Mouse (Mus musculus): ENCODE results near the gene Arhgap11a. TPM values are rescaled to one million over a fixed set of nuclear protein-coding genes. Genes with fewer than 3 reads are reported as not detected.
A peak's percentile ranks its signal among the peaks of the same experiment; 100 is the strongest.

The Arhgap11a gene
- polyA plus RNA-seq (2015; fragmentation: Nextera tagmentation; extraction: Ambion mirVana): 16.3 and 17.1 TPM in 2 replicates

- ATAC-seq (ENCODE audit: insufficient read depth): peak; percentile 98
- Histone ChIP-seq H3K4me2 (peak within 1 kb of the TSS; percentile 78), H3K27me3 (0 out of 2 replicates have a peak, but pooled peaks cover 2% of the 10 kb centered on the region), H3K9me3 (replicated peaks) (no peaks in the 10 kb centered on the region), H3K27ac (replicated peaks) (peak within 1 kb of the TSS; percentile 96), H3K9ac (peak within 1 kb of the TSS; percentile 93), H3K4me1 (replicated peaks) (peaks cover 23% of the 10 kb centered on the region), H3K4me3 (replicated peaks) (peak within 1 kb of the TSS; percentile 98), H3K36me3 (replicated peaks) (peaks cover 30% of the 10 kb centered on the region)
- WGBS (ENCODE audit: insufficient replicate concordance): under 1% methylated on average over 48 of the region's 48 CpGs
Observed at GRCm38 (mm10) chr2:113848245-113849121, at the start of gene Arhgap11a. Arhgap11a (minus strand) TSS chr2:113848661.

GRCm38 (mm10) chr2:113893385-113894122 lies 45.1 kb upstream of the Arhgap11a start:
- ATAC-seq (ENCODE audit: insufficient read depth): no peak
- no peaks in the 10 kb centered on the region for H3K9me3 ChIP-seq (replicated peaks)
- no peak overlapping the region for H3K4me2 ChIP-seq
- WGBS (ENCODE audit: insufficient replicate concordance): 58% methylated on average over 10 of the region's 12 CpGs
- no peaks in the 10 kb centered on the region for H3K4me1 ChIP-seq (replicated peaks)
- no peak overlapping the region for H3K4me3 ChIP-seq (replicated peaks)
- H3K27me3 ChIP-seq: no peaks in the 10 kb centered on the region
- H3K36me3 ChIP-seq (replicated peaks): no peaks in the 10 kb centered on the region
- H3K9ac ChIP-seq: no peak overlapping the region
- H3K27ac ChIP-seq (replicated peaks): no peak overlapping the region

GRCm38 (mm10) chr2:113887166-113887565 lies 38.7 kb upstream of the Arhgap11a start:
- no peak overlapping the region for H3K27ac ChIP-seq (replicated peaks)
- ATAC-seq (ENCODE audit: insufficient read depth): no peak
- no peak overlapping the region for H3K9ac ChIP-seq
- no peaks in the 10 kb centered on the region for H3K36me3 ChIP-seq (replicated peaks)
- no peaks in the 10 kb centered on the region for H3K4me1 ChIP-seq (replicated peaks)
- no peaks in the 10 kb centered on the region for H3K9me3 ChIP-seq (replicated peaks)
- WGBS (ENCODE audit: insufficient replicate concordance): 58% methylated on average over 4 of the region's 4 CpGs
- no peak overlapping the region for H3K4me3 ChIP-seq (replicated peaks)
- H3K4me2 ChIP-seq: no peak overlapping the region
- no peaks in the 10 kb centered on the region for H3K27me3 ChIP-seq

GRCm38 (mm10) chr2:113886061-113886460 lies 37.6 kb upstream of the Arhgap11a start:
- Histone ChIP-seq H3K36me3 (replicated peaks) (no peaks in the 10 kb centered on the region), H3K4me3 (replicated peaks) (no peak overlapping the region), H3K9ac (no peak overlapping the region), H3K4me2 (no peak overlapping the region), H3K27me3 (no peaks in the 10 kb centered on the region), H3K4me1 (replicated peaks) (no peaks in the 10 kb centered on the region), H3K9me3 (replicated peaks) (no peaks in the 10 kb centered on the region), H3K27ac (replicated peaks) (no peak overlapping the region)
- WGBS (ENCODE audit: insufficient replicate concordance): 20% methylated on average over 1 of the region's 1 CpGs
- no peak for ATAC-seq (ENCODE audit: insufficient read depth)

- H3K27me3 ChIP-seq: no peaks in the 10 kb centered on the region
- no peak for ATAC-seq (ENCODE audit: insufficient read depth)
- H3K4me1 ChIP-seq (replicated peaks): no peaks in the 10 kb centered on the region
- H3K4me2 ChIP-seq: no peak overlapping the region
- WGBS (ENCODE audit: insufficient replicate concordance): 68% methylated on average over 1 of the region's 1 CpGs
- H3K9ac ChIP-seq: no peak overlapping the region
- H3K9me3 ChIP-seq (replicated peaks): no peaks in the 10 kb centered on the region
- H3K4me3 ChIP-seq (replicated peaks): no peak overlapping the region
- H3K27ac ChIP-seq (replicated peaks): no peak overlapping the region
- no peaks in the 10 kb centered on the region for H3K36me3 ChIP-seq (replicated peaks)
Observed at GRCm38 (mm10) chr2:113870115-113870514, 21.7 kb upstream of the Arhgap11a start.

GRCm38 (mm10) chr2:113868404-113868803 lies 19.9 kb upstream of the Arhgap11a start:
- ATAC-seq (ENCODE audit: insufficient read depth): no peak
- H3K4me3 ChIP-seq (replicated peaks): no peak overlapping the region

GRCm38 (mm10) chr2:113866155-113866554 lies 17.7 kb upstream of the Arhgap11a start:
- H3K9me3 ChIP-seq (replicated peaks): no peaks in the 10 kb centered on the region
- 21% methylated on average over 2 of the region's 2 CpGs for WGBS (ENCODE audit: insufficient replicate concordance)
- no peak overlapping the region for H3K9ac ChIP-seq
- H3K27me3 ChIP-seq: no peaks in the 10 kb centered on the region
- H3K27ac ChIP-seq (replicated peaks): no peak overlapping the region
- H3K4me1 ChIP-seq (replicated peaks): no peaks in the 10 kb centered on the region
- H3K4me3 ChIP-seq (replicated peaks): no peak overlapping the region
- H3K4me2 ChIP-seq: no peak overlapping the region
- no peak for ATAC-seq (ENCODE audit: insufficient read depth)
- H3K36me3 ChIP-seq (replicated peaks): no peaks in the 10 kb centered on the region

More at GRCm38 (mm10) chr2:113868404-113868803, 19.9 kb upstream of the Arhgap11a start:
- H3K27ac ChIP-seq (replicated peaks): no peak overlapping the region
- H3K36me3 ChIP-seq (replicated peaks): no peaks in the 10 kb centered on the region
- no peak overlapping the region for H3K9ac ChIP-seq
- no peaks in the 10 kb centered on the region for H3K27me3 ChIP-seq
- no peak overlapping the region for H3K4me2 ChIP-seq
- no peaks in the 10 kb centered on the region for H3K9me3 ChIP-seq (replicated peaks)
- WGBS (ENCODE audit: insufficient replicate concordance): 53% methylated on average over 4 of the region's 4 CpGs
- no peaks in the 10 kb centered on the region for H3K4me1 ChIP-seq (replicated peaks)

- Histone ChIP-seq H3K4me2 (peak overlapping the region; percentile 78), H3K4me1 (replicated peaks) (peaks cover 23% of the 10 kb centered on the region), H3K36me3 (replicated peaks) (peaks cover 23% of the 10 kb centered on the region), H3K9ac (peak overlapping the region; percentile 93), H3K9me3 (replicated peaks) (no peaks in the 10 kb centered on the region), H3K27me3 (0 out of 2 replicates have a peak, but pooled peaks cover 2% of the 10 kb centered on the region), H3K27ac (replicated peaks) (peak overlapping the region; percentile 96), H3K4me3 (replicated peaks) (peak overlapping the region; percentile 98)
- ATAC-seq (ENCODE audit: insufficient read depth): no peak
- WGBS (ENCODE audit: insufficient replicate concordance): 5% methylated on average over 3 of the region's 3 CpGs
Observed at GRCm38 (mm10) chr2:113849141-113849540, 680 bp upstream of the Arhgap11a start.

- peak; percentile 16 for ATAC-seq (ENCODE audit: insufficient read depth)
- H3K9ac ChIP-seq: peak overlapping the region; percentile 93
Observed at GRCm38 (mm10) chr2:113847678-113848244, 700 bp downstream of the Arhgap11a start.

GRCm38 (mm10) chr2:113845081-113845480 lies 3.4 kb downstream of the Arhgap11a start:
- no peak overlapping the region for H3K4me2 ChIP-seq
- WGBS (ENCODE audit: insufficient replicate concordance): 77% methylated on average over 4 of the region's 4 CpGs
- H3K4me3 ChIP-seq (replicated peaks): no peak overlapping the region
- H3K27me3 ChIP-seq: no peaks in the 10 kb centered on the region
- no peak overlapping the region for H3K9ac ChIP-seq
- H3K36me3 ChIP-seq (replicated peaks): peaks cover 56% of the 10 kb centered on the region
- no peak for ATAC-seq (ENCODE audit: insufficient read depth)
- H3K4me1 ChIP-seq (replicated peaks): peaks cover 25% of the 10 kb centered on the region
- H3K27ac ChIP-seq (replicated peaks): no peak overlapping the region
- H3K9me3 ChIP-seq (replicated peaks): no peaks in the 10 kb centered on the region

More at GRCm38 (mm10) chr2:113847678-113848244, 700 bp downstream of the Arhgap11a start:
- H3K4me3 ChIP-seq (replicated peaks): peak overlapping the region; percentile 98
- H3K4me2 ChIP-seq: peak overlapping the region; percentile 78
- H3K9me3 ChIP-seq (replicated peaks): no peaks in the 10 kb centered on the region
- H3K36me3 ChIP-seq (replicated peaks): peaks cover 35% of the 10 kb centered on the region
- under 1% methylated on average over 24 of the region's 24 CpGs for WGBS (ENCODE audit: insufficient replicate concordance)
- H3K27me3 ChIP-seq: 0 out of 2 replicates have a peak, but pooled peaks cover 2% of the 10 kb centered on the region
- H3K27ac ChIP-seq (replicated peaks): peak overlapping the region; percentile 96
- H3K4me1 ChIP-seq (replicated peaks): peaks cover 25% of the 10 kb centered on the region

Measured in liver, embryonic 15.5 days (tissue).